ENCODE assay signal across 29 mouse cellular contexts in the genomic region with DNA sequence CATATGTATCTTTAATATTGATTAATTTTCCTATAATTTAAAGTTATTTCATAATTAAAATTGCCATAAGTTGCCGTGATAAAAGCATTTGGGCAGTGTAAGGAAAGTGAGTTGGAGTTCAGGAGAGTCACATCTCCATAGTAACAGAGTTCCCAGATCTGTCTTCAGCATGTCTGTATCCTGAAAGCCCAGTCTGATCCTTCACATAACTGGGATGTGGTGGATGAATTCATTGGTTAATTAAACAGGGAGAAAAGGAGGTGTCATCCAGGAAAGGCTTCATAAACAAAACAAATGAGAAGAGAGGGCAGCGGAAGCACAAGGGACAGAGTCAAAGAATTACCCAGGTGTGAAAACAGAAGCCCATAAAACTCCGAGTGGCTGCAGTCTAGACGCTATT.
DNase-seq lines count a peak whose midpoint lies in the region; ATAC-seq and TF ChIP-seq lines count a peak whose summit lies in the region.
"Had no signal": no experiment of that assay in that cellular context is flagged by ENCODE, and none has a peak within 500 bp of the region (broad histone marks: within the 10 kb centered on the region; RNA-seq: fewer than 3 reads in every experiment).

No protein-coding gene starts in this region.

- no peak overlapping the region for H3K4me2 ChIP-seq in heart, embryonic 12.5 days
- H3K4me2 ChIP-seq in kidney, postnatal 0 days (ENCODE audit: low read length), result no peak overlapping the region
- H3K4me2 ChIP-seq: forebrain, embryonic 13.5 days; heart, embryonic 11.5 days; heart, embryonic 15.5 days; hindbrain, embryonic 13.5 days had no signal

- ATAC-seq in heart, embryonic 12.5 days (ENCODE audit: insufficient number of reproducible peaks, low FRiP score), result no peak
- ATAC-seq in kidney, postnatal 0 days (replicated peaks; ENCODE audit: low FRiP score, low read depth), result no peak
- peak; percentile 17 for ATAC-seq in Patski
- ATAC-seq: forebrain, embryonic 13.5 days; forebrain, embryonic 16.5 days; hindbrain, embryonic 16.5 days had no signal

- H3K4me1 ChIP-seq in heart, embryonic 12.5 days (replicated peaks), result no peaks in the 10 kb centered on the region
- H3K4me1 ChIP-seq in kidney, postnatal 0 days (replicated peaks; ENCODE audit: insufficient read depth, low read length), result no peaks in the 10 kb centered on the region
- H3K4me1 ChIP-seq: heart, embryonic 15.5 days had no signal

- no peaks in the 10 kb centered on the region for H3K36me3 ChIP-seq in heart, embryonic 12.5 days
- no peaks in the 10 kb centered on the region for H3K36me3 ChIP-seq in kidney, postnatal 0 days (ENCODE audit: insufficient read depth, low read length)
- H3K36me3 ChIP-seq: forebrain, embryonic 10.5 days; G1E; heart, embryonic 15.5 days; hindbrain, embryonic 10.5 days; hindbrain, embryonic 13.5 days had no signal

- H3K9ac ChIP-seq in heart, embryonic 12.5 days, result no peak overlapping the region
- H3K9ac ChIP-seq in kidney, postnatal 0 days (ENCODE audit: low read depth, low read length), result no peak overlapping the region
- H3K9ac ChIP-seq: forebrain, embryonic 13.5 days; heart, embryonic 15.5 days; hindbrain, embryonic 13.5 days had no signal

- TF ChIP-seq CTCF in kidney, postnatal 0 days (IDR thresholded peaks at IDR 0.05; ENCODE audit: low read depth), result no peak
- TF ChIP-seq CTCF in Patski (IDR thresholded peaks at IDR 0.05), result no peak

- CTCF ChIA-PET in Patski (lab: Charles Lee), result no interaction called here

- no peaks in the 10 kb centered on the region for H3K9me3 ChIP-seq in heart, embryonic 12.5 days (replicated peaks)
- no peaks in the 10 kb centered on the region for H3K9me3 ChIP-seq in kidney, postnatal 0 days (replicated peaks; ENCODE audit: low read length)
- H3K9me3 ChIP-seq: forebrain, embryonic 10.5 days; forebrain, embryonic 13.5 days; G1E; heart, embryonic 15.5 days; hindbrain, embryonic 10.5 days; hindbrain, embryonic 13.5 days had no signal

- WGBS in heart, embryonic 12.5 days, result 49% methylated on average over 4 of the region's 4 CpGs
- WGBS in kidney, postnatal 0 days, result 11% methylated on average over 4 of the region's 4 CpGs

- in situ Hi-C loops in Patski (cut with MboI; ENCODE audit: low pct_unique_long_range_greater_than_20kb), result no loop called here

- POLR2A ChIA-PET in Patski (lab: Charles Lee), result no interaction called here

- H3K4me3 ChIP-seq in heart, embryonic 12.5 days, result no peak overlapping the region
- H3K4me3 ChIP-seq in kidney, postnatal 0 days (replicated peaks; ENCODE audit: low read depth, low read length), result no peak overlapping the region
- H3K4me3 ChIP-seq: forebrain, embryonic 10.5 days; forebrain, embryonic 13.5 days; heart, embryonic 15.5 days; hindbrain, embryonic 10.5 days; hindbrain, embryonic 13.5 days had no signal

- no peak overlapping the region for H3K27ac ChIP-seq in heart, embryonic 12.5 days (ENCODE audit: poor library complexity, severe bottlenecking)
- no peak overlapping the region for H3K27ac ChIP-seq in kidney, postnatal 0 days
- H3K27ac ChIP-seq: forebrain, embryonic 10.5 days; forebrain, embryonic 13.5 days; heart, embryonic 15.5 days; hindbrain, embryonic 10.5 days; hindbrain, embryonic 13.5 days had no signal

- DNase-seq in heart, adult 11 months, result peak; percentile 68
- DNase-seq in kidney, postnatal 0 days (ENCODE audit: low spot score), result peak; percentile 46
- no peak for DNase-seq in kidney, adult 18-20 months
- peak; percentile 10 for DNase-seq in Patski (ENCODE audit: low read depth, low spot score)
- peak; percentile 16 for DNase-seq in mesoderm, embryonic 11.5 days (ENCODE audit: low read depth, low spot score)
- no peak for DNase-seq in testis, postnatal 10 days (ENCODE audit: low spot score)
- DNase-seq: adrenal gland, adult 2 months; adrenal gland, postnatal 14 days; B cell, adult 2 months; cerebellum, adult 11 months; cerebellum, adult 2 months; cerebellum, adult 9-11 months; cerebellum, postnatal 25 days; embryo, embryonic 11 days; gastrocnemius, postnatal 10 days; gastrocnemius, postnatal 36 days; heart, postnatal 10 days; heart, postnatal 36 days had no signal

- H3K27me3 ChIP-seq in heart, embryonic 12.5 days (replicated peaks), result no peaks in the 10 kb centered on the region
- no peaks in the 10 kb centered on the region for H3K27me3 ChIP-seq in kidney, postnatal 0 days (ENCODE audit: insufficient read depth, low read length)
- no peaks in the 10 kb centered on the region for H3K27me3 ChIP-seq in Patski
- H3K27me3 ChIP-seq: CH12.LX; forebrain, embryonic 13.5 days; heart, embryonic 15.5 days; hindbrain, embryonic 13.5 days had no signal

Comparison
In these comparisons a context has a peak if more than half of its experiments do, and no peak if none do; other contexts are left out.
1. DNase-seq: peak in heart, adult 11 months (single experiment), kidney, postnatal 0 days (single experiment), Patski (single experiment) and mesoderm, embryonic 11.5 days (single experiment); none in kidney, adult 18-20 months (single experiment) and testis, postnatal 10 days (single experiment).